Comparison of ENCODE assay signal across 8 mouse cellular contexts in the genomic region with DNA sequence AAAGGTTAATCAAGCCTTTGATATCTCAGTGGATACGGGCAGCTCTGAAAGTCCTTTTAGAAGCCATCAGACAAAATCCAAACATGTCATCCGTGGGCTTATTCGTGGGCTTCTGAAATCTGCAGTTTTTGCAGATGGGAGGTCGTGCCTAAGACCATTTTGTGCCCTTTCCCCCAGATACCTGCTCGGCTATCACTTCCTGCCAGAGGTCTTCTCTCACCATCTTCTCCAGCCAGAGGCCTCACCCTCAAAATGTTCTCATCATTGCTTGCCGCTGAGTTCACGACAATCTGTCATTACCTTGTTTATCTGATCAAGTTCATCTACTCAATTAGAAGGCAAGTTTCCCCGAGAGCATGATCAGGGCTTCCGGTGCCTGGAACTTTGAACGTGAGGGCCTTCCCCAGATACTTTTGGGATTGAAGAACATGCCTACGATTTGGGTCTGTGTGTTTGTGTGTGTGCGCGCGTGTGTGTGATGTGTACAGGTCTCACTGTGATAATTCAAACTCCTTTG. TPM values are rescaled to one million over a fixed set of nuclear protein-coding genes. Genes with fewer than 3 reads are reported as not detected.
DNase-seq lines count a peak whose midpoint lies in the region; ATAC-seq and TF ChIP-seq lines count a peak whose summit lies in the region.

A gene (plus strand): TSS at position 467 of the 517 bp plus-strand sequence.

- WGBS in embryonic facial prominence, embryonic 13.5 days = 34% methylated on average over 14 of the region's 14 CpGs
- WGBS in heart, embryonic 16.5 days = 25% methylated on average over 14 of the region's 14 CpGs

- H3K4me1 ChIP-seq in CH12.LX (ENCODE audit: control insufficient read depth in 1 of 2, insufficient read depth in 2 of 2) = peaks cover 0 to 16% of the 10 kb centered on the region in 2 experiments; a peak in 2 of 4 replicates
- peaks cover 14% of the 10 kb centered on the region for H3K4me1 ChIP-seq in embryonic facial prominence, embryonic 13.5 days
- H3K4me1 ChIP-seq in heart, embryonic 16.5 days (ENCODE audit: control insufficient read depth, insufficient read depth, low read length) = peaks cover 25% of the 10 kb centered on the region

- ATAC-seq in embryonic facial prominence, embryonic 13.5 days (ENCODE audit: insufficient number of reproducible peaks, insufficient read depth, low FRiP score, low TSS enrichment, low read depth) = no peak
- no peak for ATAC-seq in heart, embryonic 16.5 days (replicated peaks; ENCODE audit: extremely low read depth, insufficient read depth, low FRiP score)

- TF ChIP-seq EP300 in CH12.LX (IDR thresholded peaks at IDR 0.05; ENCODE audit: low read length) = no peak

- peak within 1 kb of the TSS; percentile 72 to 91 (median 90) for H3K4me3 ChIP-seq in CH12.LX (replicated peaks in 1 of 3; ENCODE audit: low read depth in 2 of 3, low read length in 2 of 3, poor library complexity in 1 of 3)
- peak within 1 kb of the TSS; percentile 87 for H3K4me3 ChIP-seq in embryonic facial prominence, embryonic 13.5 days
- H3K4me3 ChIP-seq in heart, embryonic 16.5 days (ENCODE audit: low read length) = peak within 1 kb of the TSS; percentile 84
- H3K4me3 ChIP-seq in myocyte = peak within 1 kb of the TSS; percentile 32

- DNase-seq in cerebellum, adult 8-10 months = peak; percentile 16
- DNase-seq in cerebellum, adult 18-20 months = no peak
- DNase-seq in CH12.LX (ENCODE audit: extremely low read depth) = no peak
- no peak for DNase-seq in left cerebral cortex, postnatal 36 days (ENCODE audit: low spot score in 2 of 2)
- no peak for DNase-seq in urinary bladder, adult 18-20 months (ENCODE audit: low spot score in 2 of 2)

- intact Hi-C loops in left cerebral cortex, postnatal 36 days (cut with DNase I) = loop anchor here (5.0 kb wide), 2 partner anchors 90 to 155 kb away; a partner anchor contains a TSS

- TF ChIP-seq POLR2A in CH12.LX (IDR thresholded peaks at IDR 0.05; ENCODE audit: low read depth, low read length) (no peak), myocyte (IDR thresholded peaks at IDR 0.05; ENCODE audit: insufficient read length, low read depth) (no peak)

- peak within 1 kb of the TSS; percentile 92 for H3ac ChIP-seq in myocyte (ENCODE audit: control insufficient read depth, insufficient read length)

- in situ Hi-C loops in CH12.LX (cut with MboI; ENCODE audit: low pct_ligation_motif_present, low pct_unique_long_range_greater_than_20kb, low sequenced_read_pairs) = no loop called here

- no peaks in the 10 kb centered on the region for H3K9me3 ChIP-seq in CH12.LX (replicated peaks; ENCODE audit: low read length)
- H3K9me3 ChIP-seq in embryonic facial prominence, embryonic 13.5 days = no peaks in the 10 kb centered on the region
- H3K9me3 ChIP-seq in heart, embryonic 16.5 days (replicated peaks; ENCODE audit: control insufficient read depth, low read length) = no peaks in the 10 kb centered on the region

- H3K27ac ChIP-seq in CH12.LX (ENCODE audit: insufficient read depth, low read depth) = no peak within 1 kb of the TSS
- H3K27ac ChIP-seq in embryonic facial prominence, embryonic 13.5 days = peak within 1 kb of the TSS; percentile 75
- peak within 1 kb of the TSS; percentile 96 for H3K27ac ChIP-seq in heart, embryonic 16.5 days (ENCODE audit: low read length)

- no peak for TF ChIP-seq RAD21 in CH12.LX (IDR thresholded peaks at IDR 0.05; ENCODE audit: low read depth, low read length)

- no peaks in the 10 kb centered on the region for H3K79me2 ChIP-seq in CH12.LX (replicated peaks; ENCODE audit: control insufficient read depth, extremely low read depth, insufficient read depth, poor library complexity, severe bottlenecking)
- peaks cover 29% of the 10 kb centered on the region for H3K79me2 ChIP-seq in myocyte (ENCODE audit: control insufficient read depth, insufficient read depth)

- H3K27me3 ChIP-seq in CH12.LX (replicated peaks) (no peaks in the 10 kb centered on the region), myocyte (ENCODE audit: control insufficient read depth, insufficient read depth, insufficient read length) (no peaks in the 10 kb centered on the region)
- no peaks in the 10 kb centered on the region for H3K27me3 ChIP-seq in embryonic facial prominence, embryonic 13.5 days
- H3K27me3 ChIP-seq in heart, embryonic 16.5 days (ENCODE audit: control insufficient read depth, insufficient read depth, low read length) = no peaks in the 10 kb centered on the region

- H3K9ac ChIP-seq in CH12.LX (ENCODE audit: insufficient read depth, low read depth) = peak within 1 kb of the TSS; percentile 67
- peak within 1 kb of the TSS; percentile 92 for H3K9ac ChIP-seq in embryonic facial prominence, embryonic 13.5 days
- peak within 1 kb of the TSS; percentile 84 for H3K9ac ChIP-seq in heart, embryonic 16.5 days (ENCODE audit: low read length)

- dilution Hi-C loops in CH12.LX (cut with MboI; ENCODE audit: extremely low pct_ligation_motif_present, extremely low pct_unique_long_range_greater_than_20kb, low sequenced_read_pairs) = no loop called here

- H3K4me2 ChIP-seq in CH12.LX (ENCODE audit: insufficient read depth, low read depth, poor library complexity, severe bottlenecking) (peak within 1 kb of the TSS; percentile 88), myocyte (ENCODE audit: low read depth) (peak within 1 kb of the TSS; percentile 84)
- H3K4me2 ChIP-seq in embryonic facial prominence, embryonic 13.5 days = peak within 1 kb of the TSS; percentile 83
- peak within 1 kb of the TSS; percentile 92 for H3K4me2 ChIP-seq in heart, embryonic 16.5 days (ENCODE audit: low read depth, low read length)

- TF ChIP-seq CTCF in CH12.LX (conservative IDR thresholded peaks at IDR 0.05 in 1 of 2, IDR thresholded peaks at IDR 0.05 in 1 of 2; ENCODE audit: low read depth in 2 of 2, low read length in 2 of 2) = no peak

- H3K36me3 ChIP-seq in CH12.LX (replicated peaks in 1 of 2; ENCODE audit: control insufficient read depth in 1 of 2, insufficient read depth in 1 of 2, low read length in 1 of 2) (peaks cover 0 to 10% of the 10 kb centered on the region in 2 experiments), myocyte (ENCODE audit: control insufficient read depth, insufficient read depth) (no peaks in the 10 kb centered on the region)
- H3K36me3 ChIP-seq in embryonic facial prominence, embryonic 13.5 days = no peaks in the 10 kb centered on the region
- no peaks in the 10 kb centered on the region for H3K36me3 ChIP-seq in heart, embryonic 16.5 days (ENCODE audit: control insufficient read depth, insufficient read depth)

TF ChIP-seq in CH12.LX, 34 proteins besides CTCF, POLR2A, EP300 and RAD21:
- TF ChIP-seq USF1 (IDR thresholded peaks at IDR 0.05; ENCODE audit: low read depth, low read length) = no peak
- TF ChIP-seq HCFC1 (IDR thresholded peaks at IDR 0.05; ENCODE audit: low read depth, low read length) = no peak
- no peak for TF ChIP-seq USF2 (conservative IDR thresholded peaks at IDR 0.05; ENCODE audit: low read depth, low read length)

TF ChIP-seq in myocyte, 11 proteins besides CTCF, POLR2A, EP300 and RAD21:
- no peak for TF ChIP-seq CEBPB (IDR thresholded peaks at IDR 0.05; ENCODE audit: insufficient read depth, poor library complexity, severe bottlenecking)
- TF ChIP-seq MYOD1 (IDR thresholded peaks at IDR 0.05; ENCODE audit: control insufficient read depth in 1 of 3, insufficient read length in 2 of 3, low read depth in 2 of 3) = no peak
- TF ChIP-seq REST (IDR thresholded peaks at IDR 0.05; ENCODE audit: insufficient read depth, insufficient read length) = no peak
- TF ChIP-seq MYOG (IDR thresholded peaks at IDR 0.05; ENCODE audit: control insufficient read depth in 1 of 3, insufficient read depth in 1 of 3, insufficient read length in 2 of 3, low read depth in 2 of 3) = no peak
- TF ChIP-seq USF1 (IDR thresholded peaks at IDR 0.05; ENCODE audit: low read depth) = no peak
- no peak for TF ChIP-seq TCF12 (IDR thresholded peaks at IDR 0.05; ENCODE audit: insufficient read depth, poor library complexity, severe bottlenecking)
- TF ChIP-seq SRF (IDR thresholded peaks at IDR 0.05; ENCODE audit: control insufficient read depth, insufficient read length, low read depth) = no peak
- no peak for TF ChIP-seq E2F4 (IDR thresholded peaks at IDR 0.05; ENCODE audit: insufficient read depth)
- TF ChIP-seq MAX (IDR thresholded peaks at IDR 0.05; ENCODE audit: low read depth) = no peak
- TF ChIP-seq TCF3 (IDR thresholded peaks at IDR 0.05; ENCODE audit: insufficient read length, low read depth) = no peak
- no peak for TF ChIP-seq POLR2AphosphoS2 (IDR thresholded peaks at IDR 0.05; ENCODE audit: insufficient read length, low read depth)

RNA-seq across cellular contexts. Expression of the gene that starts here (rescaled TPM):
- total RNA-seq in CH12.LX (2012; rRNA removed) (22.4 and 25.2 TPM in 2 replicates), CH12.LX (2014; rRNA removed) (16.6 and 22.9 TPM in 2 replicates)
- polyA plus RNA-seq in CH12.LX (2012; ENCODE audit: insufficient read length, low read depth) (30.9 and 38.7 TPM in 2 replicates), myocyte (2012; fragmentation: generic; extraction: Trizol) (27.8 TPM)
- 41.7 and 47.3 TPM in 2 replicates for polyA plus RNA-seq in embryonic facial prominence, embryonic 13.5 days (2015; fragmentation: Nextera tagmentation; extraction: Ambion mirVana)
- 74.8 and 76.9 TPM in 2 replicates for polyA plus RNA-seq in heart, embryonic 16.5 days (2015; fragmentation: Nextera tagmentation; extraction: Ambion mirVana)
- total RNA-seq in left cerebral cortex, postnatal 36 days (2021) = 10 to 100 TPM; 37.1 to 47.9 TPM

Comparison
In these comparisons a context has a peak if more than half of its experiments do, and no peak if none do; other contexts are left out.
1. H3K4me3 ChIP-seq: peak in every context shown above with its lines; median percentile 90 in CH12.LX; 87 in embryonic facial prominence, embryonic 13.5 days; 84 in heart, embryonic 16.5 days; 32 in myocyte.